ENCODE assay signal across 24 mouse cellular contexts in the genomic region with DNA sequence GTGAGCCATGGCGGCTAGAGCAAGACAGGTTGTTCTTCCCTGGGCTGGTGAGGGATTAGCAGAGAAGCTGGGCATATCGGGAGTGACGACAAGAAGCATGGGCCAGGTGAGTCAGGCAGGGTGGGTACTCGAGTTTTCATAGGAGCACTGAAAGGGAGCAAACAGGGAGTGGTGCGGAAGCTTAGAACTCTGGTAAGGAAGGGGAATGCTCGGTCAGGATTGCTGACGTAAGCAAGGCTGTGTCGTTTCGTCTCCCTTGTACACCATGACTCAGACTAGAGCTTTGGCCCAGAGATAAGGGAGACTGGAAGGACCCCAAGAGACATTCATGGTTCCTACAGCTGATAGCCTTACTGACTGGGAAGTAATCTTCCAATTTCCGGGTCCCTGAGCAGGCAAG. TPM values are rescaled to one million over a fixed set of nuclear protein-coding genes. Genes with fewer than 3 reads are reported as not detected.
"Had no signal": no experiment of that assay in that cellular context is flagged by ENCODE, and none has a peak within 500 bp of the region (broad histone marks: within the 10 kb centered on the region; RNA-seq: fewer than 3 reads in every experiment).

No protein-coding gene starts in this region.

- H3K27ac ChIP-seq: limb, embryonic 10.5 days; limb, embryonic 13.5 days; liver, embryonic 12.5 days; liver, embryonic 15.5 days; lung, embryonic 15.5 days; midbrain, embryonic 12.5 days; midbrain, embryonic 15.5 days; neural tube, embryonic 12.5 days; neural tube, embryonic 15.5 days had no signal

- H3K9ac ChIP-seq: limb, embryonic 13.5 days; liver, embryonic 12.5 days; liver, embryonic 15.5 days; lung, embryonic 15.5 days; midbrain, embryonic 12.5 days; midbrain, embryonic 15.5 days; neural tube, embryonic 12.5 days; neural tube, embryonic 15.5 days had no signal

- H3K4me1 ChIP-seq: limb, embryonic 10.5 days; limb, embryonic 13.5 days; lung, embryonic 15.5 days; midbrain, embryonic 12.5 days; midbrain, embryonic 15.5 days; neural tube, embryonic 12.5 days; neural tube, embryonic 15.5 days had no signal

- H3K4me2 ChIP-seq: limb, embryonic 13.5 days; liver, embryonic 12.5 days; liver, embryonic 15.5 days; lung, embryonic 15.5 days; midbrain, embryonic 12.5 days; midbrain, embryonic 15.5 days; neural tube, embryonic 12.5 days; neural tube, embryonic 15.5 days had no signal

- DNase-seq: kidney, adult 9 months; kidney, postnatal 14 days; kidney, postnatal 4 days; liver; lung, adult 18-20 months; lung, postnatal 10 days; lung, postnatal 36 days; right cerebral cortex, adult 18-20 months; right cerebral cortex, postnatal 14 days; right cerebral cortex, postnatal 4 days; thymus, postnatal 25 days had no signal

- H3K9me3 ChIP-seq: limb, embryonic 10.5 days; limb, embryonic 13.5 days; liver, embryonic 12.5 days; liver, embryonic 15.5 days; lung, embryonic 15.5 days; midbrain, embryonic 12.5 days; midbrain, embryonic 15.5 days; neural tube, embryonic 12.5 days; neural tube, embryonic 15.5 days had no signal

- H3K27me3 ChIP-seq: limb, embryonic 13.5 days; lung, embryonic 15.5 days; midbrain, embryonic 12.5 days; midbrain, embryonic 15.5 days; neural tube, embryonic 12.5 days had no signal

- H3K4me3 ChIP-seq: limb, embryonic 10.5 days; limb, embryonic 13.5 days; liver, embryonic 12.5 days; liver, embryonic 15.5 days; lung, embryonic 15.5 days; midbrain, embryonic 12.5 days; midbrain, embryonic 15.5 days; neural tube, embryonic 12.5 days; neural tube, embryonic 15.5 days had no signal

- ATAC-seq: liver, embryonic 12.5 days; midbrain, embryonic 15.5 days had no signal

RNA-seq across cellular contexts. Expression of gene Tgm1, which starts 20.2 kb away (rescaled TPM):
- total RNA-seq: layer of hippocampus, adult 18-20 months; left cerebral cortex, adult 18-20 months; left cerebral cortex, postnatal 25 days had no signal

RNA-seq across cellular contexts. Expression of gene Cideb, which starts 24.4 kb away (rescaled TPM):
- polyA plus RNA-seq: midbrain, embryonic 12.5 days; thymus, postnatal 0 days had no signal
